Mouse (Mus musculus) right cerebral cortex, postnatal 4 days (tissue): ENCODE measurements around the gene Sox1.
A peak's percentile ranks its signal among the peaks of the same experiment; 100 is the strongest.

Experiments
- DNase-seq: peaks from one replicate; pipeline ENCODE4 v3.0.0-alpha.2; 2022

The Sox1 gene

GRCm38 (mm10) chr8:12395071-12396031 is at the start of gene Sox1:
Gene Sox1, plus strand, starts transcription at chr8:12395295.
- DNase-seq = peak; percentile 83

GRCm38 (mm10) chr8:12345881-12346280 is 49.2 kb upstream of the Sox1 start:
- no peak for DNase-seq

- peak; percentile 36 for DNase-seq
Observed at GRCm38 (mm10) chr8:12346870-12347269, 48.2 kb upstream of the Sox1 start.

GRCm38 (mm10) chr8:12348306-12348705 is 46.8 kb upstream of the Sox1 start:
- DNase-seq = no peak

GRCm38 (mm10) chr8:12349591-12349990 is 45.5 kb upstream of the Sox1 start:
- DNase-seq = no peak

GRCm38 (mm10) chr8:12351121-12351520 is 44.0 kb upstream of the Sox1 start:
- no peak for DNase-seq

- no peak for DNase-seq
Observed at GRCm38 (mm10) chr8:12354406-12355025, 40.6 kb upstream of the Sox1 start.

GRCm38 (mm10) chr8:12368161-12368560 is 26.9 kb upstream of the Sox1 start:
- DNase-seq = no peak

GRCm38 (mm10) chr8:12368856-12369255 is 26.2 kb upstream of the Sox1 start:
- DNase-seq = no peak

- DNase-seq = no peak
Observed at GRCm38 (mm10) chr8:12381111-12381510, 14.0 kb upstream of the Sox1 start.

GRCm38 (mm10) chr8:12382707-12383561 is 12.2 kb upstream of the Sox1 start:
- no peak for DNase-seq

- DNase-seq = no peak
Observed at GRCm38 (mm10) chr8:12383979-12384890, 10.9 kb upstream of the Sox1 start.

GRCm38 (mm10) chr8:12384996-12385685 is 10.0 kb upstream of the Sox1 start:
- DNase-seq = no peak

GRCm38 (mm10) chr8:12385686-12386488 is 9.2 kb upstream of the Sox1 start:
- DNase-seq = no peak

- no peak for DNase-seq
Observed at GRCm38 (mm10) chr8:12386530-12387222, 8.4 kb upstream of the Sox1 start.

GRCm38 (mm10) chr8:12387223-12387860 is 7.8 kb upstream of the Sox1 start:
- DNase-seq = no peak

GRCm38 (mm10) chr8:12387901-12388300 is 7.2 kb upstream of the Sox1 start:
- no peak for DNase-seq

- DNase-seq = no peak
Observed at GRCm38 (mm10) chr8:12388390-12389115, 6.5 kb upstream of the Sox1 start.

- DNase-seq = no peak
Observed at GRCm38 (mm10) chr8:12389116-12389471, 6.0 kb upstream of the Sox1 start.
